Mouse (Mus musculus) intestine, embryonic 16.5 days (tissue): ENCODE measurements around the gene Kif1a. TPM values are rescaled to one million over a fixed set of nuclear protein-coding genes. Genes with fewer than 3 reads are reported as not detected.
A peak's percentile ranks its signal among the peaks of the same experiment; 100 is the strongest.

Experiments used
- ATAC-seq: fragments of 200-750 bp; cut with Nextera tagmentation; 2 replicates; pipeline ENCODE4 v1.8.0; 2017; ENCODE audit warnings: moderate TSS enrichment, moderate library complexity
- H3K27ac ChIP-seq: fragments of 300-500 bp; sonication (generic); 2 replicates; pipeline ENCODE4 v1.5.1; 2014; ENCODE audit warnings: mild to moderate bottlenecking, low read length
- H3K27me3 ChIP-seq: fragments of 300-500 bp; sonication (generic); replicated peaks from 2 replicates; pipeline ENCODE4 v1.6.1; 2014; ENCODE audit warnings: low read length, control low read depth, mixed read lengths; ENCODE audit not compliant: control insufficient read depth, insufficient read depth
- H3K36me3 ChIP-seq: fragments of 300-500 bp; sonication (generic); 2 replicates; pipeline ENCODE4 v1.6.1; 2014; ENCODE audit warnings: low read length, control low read depth; ENCODE audit not compliant: control insufficient read depth, insufficient read depth
- H3K4me1 ChIP-seq: fragments of 300-500 bp; sonication (generic); 2 replicates; pipeline ENCODE4 v1.6.1; 2014; ENCODE audit warnings: low read length, control low read depth, mixed read lengths; ENCODE audit not compliant: control insufficient read depth, insufficient read depth
- H3K4me2 ChIP-seq: fragments of 300-500 bp; sonication (generic); 2 replicates; pipeline ENCODE4 v1.6.1; 2014; ENCODE audit warnings: low read depth, low read length, control low read depth
- H3K4me3 ChIP-seq: fragments of 300-500 bp; sonication (generic); 2 replicates; pipeline ENCODE4 v1.5.1; 2014; ENCODE audit warnings: mild to moderate bottlenecking, low read length
- H3K9ac ChIP-seq: fragments of 300-500 bp; sonication (generic); 2 replicates; pipeline ENCODE4 v1.6.1; 2014; ENCODE audit warnings: low read depth, low read length
- H3K9me3 ChIP-seq: fragments of 300-500 bp; sonication (generic); 2 replicates; pipeline ENCODE4 v1.6.1; 2016; ENCODE audit warnings: low read length, control low read depth; ENCODE audit not compliant: control insufficient read depth
- WGBS: fragments of 180-500 bp; shearing (Covaris S2); extraction: QIAGEN DNeasy Blood & Tissue Kit; methylation state at CpG from one replicate; pipeline ENCODE4 v1.1.7; 2014; 5-methylcytosine and 5-hydroxymethylcytosine counted together
- polyA plus RNA-seq: library from polyadenylated mRNA; unstranded; fragments of >200 nt; fragmentation: Nextera tagmentation; extraction: Ambion mirVana; gene quantifications from 2 replicates; pipeline ENCODE4 v1.2.1, GENCODE M21; 2015

Gene Kif1a
- polyA plus RNA-seq, 1 experiment from 2014 or later: 16.0 TPM

- Histone ChIP-seq H3K4me3 (no peak overlapping the region), H3K36me3 (no peaks in the 10 kb centered on the region), H3K27me3 (no peaks in the 10 kb centered on the region), H3K27ac (no peak overlapping the region), H3K4me1 (peaks cover under 1% of the 10 kb centered on the region; the same call in 1 of the 2 replicates), H3K4me2 (no peak overlapping the region), H3K9me3 (no peaks in the 10 kb centered on the region), H3K9ac (no peak overlapping the region)
- peak; percentile 77 for ATAC-seq
- 29% methylated on average over 6 of the region's 6 CpGs for WGBS
These were observed 27.1 kb upstream of the Kif1a start for GRCm38 (mm10) chr1:93128710-93129349.

GRCm38 (mm10) chr1:93128209-93128608 lies 26.5 kb upstream of the Kif1a start:
- H3K4me2 ChIP-seq: no peak overlapping the region

GRCm38 (mm10) chr1:93125256-93125655 lies 23.5 kb upstream of the Kif1a start:
- H3K4me1 ChIP-seq: peaks cover 4% of the 10 kb centered on the region; the same call in 1 of the 2 replicates
- H3K9ac ChIP-seq: no peak overlapping the region
- H3K9me3 ChIP-seq: no peaks in the 10 kb centered on the region
- H3K4me2 ChIP-seq: no peak overlapping the region
- H3K4me3 ChIP-seq: no peak overlapping the region
- 0 out of 2 replicates have a peak overlapping the region, but pooled peaks have one; percentile 19 for H3K27ac ChIP-seq
- no peaks in the 10 kb centered on the region for H3K36me3 ChIP-seq
- peak; percentile 39 for ATAC-seq
- H3K27me3 ChIP-seq: no peaks in the 10 kb centered on the region
- 48% methylated on average over 5 of the region's 5 CpGs for WGBS

More at GRCm38 (mm10) chr1:93128209-93128608, 26.5 kb upstream of the Kif1a start:
- Histone ChIP-seq H3K9ac (no peak overlapping the region), H3K4me1 (peaks cover 4% of the 10 kb centered on the region; the same call in 1 of the 2 replicates), H3K9me3 (no peaks in the 10 kb centered on the region), H3K36me3 (no peaks in the 10 kb centered on the region), H3K27me3 (no peaks in the 10 kb centered on the region), H3K4me3 (no peak overlapping the region), H3K27ac (no peak overlapping the region)
- 83% methylated on average over 8 of the region's 8 CpGs for WGBS
- no peak for ATAC-seq

GRCm38 (mm10) chr1:93124066-93124465 lies 22.3 kb upstream of the Kif1a start:
- Histone ChIP-seq H3K4me1 (peaks cover 4% of the 10 kb centered on the region; the same call in 1 of the 2 replicates), H3K27ac (no peak overlapping the region), H3K4me3 (no peak overlapping the region), H3K4me2 (no peak overlapping the region), H3K36me3 (no peaks in the 10 kb centered on the region), H3K9ac (no peak overlapping the region), H3K9me3 (no peaks in the 10 kb centered on the region), H3K27me3 (no peaks in the 10 kb centered on the region)
- no peak for ATAC-seq
- WGBS: 63% methylated on average over 8 of the region's 8 CpGs

GRCm38 (mm10) chr1:93123179-93123854 lies 21.6 kb upstream of the Kif1a start:
- peaks cover 4% of the 10 kb centered on the region; the same call in 1 of the 2 replicates for H3K4me1 ChIP-seq
- H3K27ac ChIP-seq: no peak overlapping the region
- no peak overlapping the region for H3K9ac ChIP-seq
- no peaks in the 10 kb centered on the region for H3K36me3 ChIP-seq
- ATAC-seq: no peak
- no peaks in the 10 kb centered on the region for H3K9me3 ChIP-seq
- no peak overlapping the region for H3K4me2 ChIP-seq
- no peak overlapping the region for H3K4me3 ChIP-seq
- no peaks in the 10 kb centered on the region for H3K27me3 ChIP-seq
- WGBS: 72% methylated on average over 11 of the region's 11 CpGs

- ATAC-seq: no peak
- Histone ChIP-seq H3K4me3 (no peak overlapping the region), H3K27me3 (no peaks in the 10 kb centered on the region), H3K36me3 (no peaks in the 10 kb centered on the region), H3K4me1 (peaks cover 7% of the 10 kb centered on the region), H3K27ac (no peak overlapping the region), H3K9ac (no peak overlapping the region), H3K4me2 (no peak overlapping the region), H3K9me3 (no peaks in the 10 kb centered on the region)
- WGBS: 48% methylated on average over 4 of the region's 4 CpGs
These were observed 17.1 kb upstream of the Kif1a start for GRCm38 (mm10) chr1:93118816-93119215.

GRCm38 (mm10) chr1:93115471-93115870 lies 13.7 kb upstream of the Kif1a start:
- Histone ChIP-seq H3K27me3 (no peaks in the 10 kb centered on the region), H3K9ac (no peak overlapping the region), H3K4me2 (peak overlapping the region; percentile 44), H3K36me3 (no peaks in the 10 kb centered on the region), H3K9me3 (peaks cover 4% of the 10 kb centered on the region; the same call in 1 of the 2 replicates), H3K4me3 (peak overlapping the region; percentile 29), H3K4me1 (peaks cover 4% of the 10 kb centered on the region), H3K27ac (no peak overlapping the region)
- 30% methylated on average over 12 of the region's 13 CpGs for WGBS
- ATAC-seq: peak; percentile 46

- peaks cover 4% of the 10 kb centered on the region for H3K4me1 ChIP-seq
- no peak overlapping the region for H3K27ac ChIP-seq
- peak; percentile 97 for ATAC-seq
- H3K36me3 ChIP-seq: no peaks in the 10 kb centered on the region
- peaks cover 4% of the 10 kb centered on the region; the same call in 1 of the 2 replicates for H3K9me3 ChIP-seq
- 23% methylated on average over 21 of the region's 21 CpGs for WGBS
- H3K4me2 ChIP-seq: peak overlapping the region; percentile 44
- peak overlapping the region; percentile 20; the same call in 1 of the 2 replicates for H3K9ac ChIP-seq
- H3K4me3 ChIP-seq: peak overlapping the region; percentile 29
- H3K27me3 ChIP-seq: no peaks in the 10 kb centered on the region
These were observed 13.1 kb upstream of the Kif1a start for GRCm38 (mm10) chr1:93114713-93115463.

GRCm38 (mm10) chr1:93102700-93103099 lies 949 bp upstream of the Kif1a start:
- peaks cover 42% of the 10 kb centered on the region for H3K27me3 ChIP-seq
- peaks cover 8% of the 10 kb centered on the region for H3K4me1 ChIP-seq
- H3K4me2 ChIP-seq: no peak overlapping the region
- no peak overlapping the region for H3K27ac ChIP-seq
- no peak overlapping the region for H3K9ac ChIP-seq
- 67% methylated on average over 7 of the region's 7 CpGs for WGBS
- no peak for ATAC-seq
- H3K36me3 ChIP-seq: no peaks in the 10 kb centered on the region
- H3K4me3 ChIP-seq: no peak overlapping the region
- H3K9me3 ChIP-seq: no peaks in the 10 kb centered on the region
